Mouse (Mus musculus): ENCODE measurements around the gene Ammecr1.

GRCm38 (mm10) chrX:142804596-142804995, 161.9 kb downstream of the Ammecr1 start:
- TF ChIP-seq JUND (conservative IDR thresholded peaks at IDR 0.05; ENCODE audit: low read depth, low read length) (no peak), POLR2A (IDR thresholded peaks at IDR 0.05; ENCODE audit: low read depth, low read length) (no peak), ETS1 (conservative IDR thresholded peaks at IDR 0.05; ENCODE audit: low read depth, low read length) (no peak), CTCF (conservative IDR thresholded peaks at IDR 0.05 in 1 of 2, IDR thresholded peaks at IDR 0.05 in 1 of 2; ENCODE audit: low read depth in 2 of 2, low read length in 2 of 2) (no peak), ZKSCAN1 (IDR thresholded peaks at IDR 0.05; ENCODE audit: borderline replicate concordance, low read depth, low read length) (no peak), KAT2A (IDR thresholded peaks at IDR 0.05; ENCODE audit: insufficient replicate concordance, low read length) (no peak), PAX5 (IDR thresholded peaks at IDR 0.05; ENCODE audit: low read length) (no peak), ZMIZ1 (IDR thresholded peaks at IDR 0.05; ENCODE audit: low read depth, low read length) (no peak), ZC3H11A (IDR thresholded peaks at IDR 0.05; ENCODE audit: low read depth, low read length) (no peak), EP300 (IDR thresholded peaks at IDR 0.05; ENCODE audit: low read length) (no peak), BHLHE40 (IDR thresholded peaks at IDR 0.05; ENCODE audit: low read depth, low read length) (no peak), SMC3 (IDR thresholded peaks at IDR 0.05; ENCODE audit: low read depth, low read length) (no peak), USF2 (conservative IDR thresholded peaks at IDR 0.05; ENCODE audit: low read depth, low read length) (no peak)

Data from CH12.LX (cell line).